Mouse (Mus musculus) embryonic facial prominence, embryonic 11.5 days (tissue): ENCODE results near the gene Hspa8. TPM values are rescaled to one million over a fixed set of nuclear protein-coding genes. Genes with fewer than 3 reads are reported as not detected.
"Not testable (repeated sequence)": the region's sequence is repeated elsewhere in the genome, so short reads cannot be mapped to it uniquely, and the experiment has no call there.

Source experiments
- ATAC-seq: fragments of 200-750 bp; cut with Nextera tagmentation; replicated peaks from 2 replicates; pipeline ENCODE4 v1.8.0; 2017; ENCODE audit warnings: low read depth; ENCODE audit not compliant: insufficient number of reproducible peaks, low FRiP score, low TSS enrichment
- DNase-seq: peaks from one replicate; pipeline ENCODE4 v3.0.0-alpha.2; 2015; ENCODE audit warnings: low spot score
- H3K27ac ChIP-seq: fragments of 300-500 bp; sonication (generic); replicated peaks from 2 replicates; pipeline ENCODE4 v1.5.1; 2014; ENCODE audit warnings: mild to moderate bottlenecking, low read depth, low read length, control low read depth
- H3K27me3 ChIP-seq: fragments of 300-500 bp; sonication (generic); 2 replicates; pipeline ENCODE4 v1.6.1; 2014; ENCODE audit warnings: mild to moderate bottlenecking, low read length, moderate library complexity, mixed read lengths; ENCODE audit not compliant: control insufficient read depth, insufficient read depth
- H3K36me3 ChIP-seq: fragments of 300-500 bp; sonication (generic); replicated peaks from 2 replicates; pipeline ENCODE4 v1.6.1; 2014; ENCODE audit warnings: low read depth, mild to moderate bottlenecking, low read length, moderate library complexity, mixed read lengths; ENCODE audit not compliant: control insufficient read depth, insufficient read depth
- H3K4me1 ChIP-seq: fragments of 300-500 bp; sonication (generic); 2 replicates; pipeline ENCODE4 v1.6.1; 2014; ENCODE audit warnings: low read length, mixed read lengths; ENCODE audit not compliant: control insufficient read depth, insufficient read depth
- H3K4me2 ChIP-seq: fragments of 300-500 bp; sonication (generic); 2 replicates; pipeline ENCODE4 v1.6.1; 2014; ENCODE audit warnings: low read depth, mild to moderate bottlenecking, control low read depth, low read length, moderate library complexity
- H3K4me3 ChIP-seq: fragments of 300-500 bp; sonication (generic); 2 replicates; pipeline ENCODE4 v1.5.1; 2014; ENCODE audit warnings: low read depth, low read length, control low read depth
- H3K9ac ChIP-seq: fragments of 300-500 bp; sonication (generic); replicated peaks from 2 replicates; pipeline ENCODE4 v1.6.1; 2014; ENCODE audit warnings: mild to moderate bottlenecking, control low read depth, low read length
- H3K9me3 ChIP-seq: fragments of 300-500 bp; sonication (generic); replicated peaks from 2 replicates; pipeline ENCODE4 v1.6.1; 2016; ENCODE audit warnings: mild to moderate bottlenecking, low read length, inconsistent platforms, mixed read lengths; ENCODE audit not compliant: control insufficient read depth
- WGBS: fragments of 180-500 bp; shearing (Covaris S2); extraction: QIAGEN DNeasy Blood & Tissue Kit; methylation state at CpG from one replicate; pipeline ENCODE4 v1.1.7; 2014; 5-methylcytosine and 5-hydroxymethylcytosine counted together
- polyA plus RNA-seq: library from polyadenylated mRNA; unstranded; fragments of >200 nt; fragmentation: Nextera tagmentation; extraction: Ambion mirVana; gene quantifications from 2 replicates; pipeline ENCODE4 v1.2.1, GENCODE M21; 2014

The Hspa8 gene
- polyA plus RNA-seq, 1 experiment from 2014 or later, result 4,203 TPM

DNA sequence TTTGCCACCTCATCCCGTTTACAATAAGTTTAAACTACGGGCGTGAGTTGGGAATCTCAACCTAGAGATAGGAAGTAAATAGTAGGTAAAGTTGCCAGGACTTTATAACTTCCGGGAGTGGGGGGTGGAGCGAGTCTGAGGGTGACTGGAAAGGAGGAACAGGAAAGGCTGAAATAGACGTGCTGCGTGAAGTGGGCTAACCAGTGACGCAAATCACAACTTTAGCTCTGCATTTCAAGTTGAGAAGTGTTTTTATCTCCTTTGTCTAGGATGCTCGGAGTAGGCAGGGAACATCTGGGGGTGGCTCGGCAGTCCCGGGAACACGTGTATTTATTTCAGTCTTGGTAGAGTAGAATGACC lies 35.2 kb upstream of the Hspa8 start:
- Histone ChIP-seq H3K9me3 (no peaks in the 10 kb centered on the region), H3K4me2 (no peak overlapping the region), H3K9ac (no peak overlapping the region), H3K27me3 (no peaks in the 10 kb centered on the region), H3K36me3 (peaks cover 2% of the 10 kb centered on the region), H3K4me1 (no peaks in the 10 kb centered on the region), H3K27ac (no peak overlapping the region), H3K4me3 (no peak overlapping the region)
- DNase-seq, result no peak
- WGBS, result 73% methylated on average over 12 of the region's 12 CpGs
- no peak for ATAC-seq

DNA sequence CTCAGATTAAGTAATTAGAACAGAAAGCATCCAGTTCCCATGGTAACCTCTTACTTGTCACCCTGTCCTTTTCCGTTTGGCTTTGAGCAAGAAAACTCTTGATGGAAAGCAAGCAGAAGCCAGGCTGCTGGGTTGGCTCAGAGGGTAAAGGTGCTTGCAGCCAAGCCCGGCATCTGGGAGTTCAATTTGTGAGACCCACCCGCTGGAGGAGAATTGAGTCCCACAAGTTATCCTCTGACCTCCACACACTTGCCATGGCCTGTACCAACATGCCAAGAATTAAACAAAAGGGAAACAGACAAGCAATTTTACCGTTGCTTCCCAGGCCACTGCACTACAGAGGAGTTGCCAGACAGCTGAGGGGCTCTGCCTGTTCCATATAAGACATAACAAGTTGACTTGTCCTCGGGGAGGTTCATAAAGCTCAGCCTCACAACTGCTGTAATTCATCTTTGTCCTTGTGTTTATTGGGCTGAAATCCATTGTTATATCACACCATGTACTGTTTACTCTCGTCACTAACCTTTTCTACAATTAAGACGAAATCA lies 34.7 kb upstream of the Hspa8 start:
- H3K9me3 ChIP-seq, result no peaks in the 10 kb centered on the region
- no peak overlapping the region for H3K9ac ChIP-seq
- no peak overlapping the region for H3K27ac ChIP-seq
- no peak for ATAC-seq
- no peaks in the 10 kb centered on the region for H3K27me3 ChIP-seq
- no peak for DNase-seq
- no peak overlapping the region for H3K4me3 ChIP-seq
- H3K4me1 ChIP-seq, result no peaks in the 10 kb centered on the region
- no peak overlapping the region for H3K4me2 ChIP-seq
- 73% methylated on average over 7 of the region's 7 CpGs for WGBS
- H3K36me3 ChIP-seq, result peaks cover 2% of the 10 kb centered on the region

DNA sequence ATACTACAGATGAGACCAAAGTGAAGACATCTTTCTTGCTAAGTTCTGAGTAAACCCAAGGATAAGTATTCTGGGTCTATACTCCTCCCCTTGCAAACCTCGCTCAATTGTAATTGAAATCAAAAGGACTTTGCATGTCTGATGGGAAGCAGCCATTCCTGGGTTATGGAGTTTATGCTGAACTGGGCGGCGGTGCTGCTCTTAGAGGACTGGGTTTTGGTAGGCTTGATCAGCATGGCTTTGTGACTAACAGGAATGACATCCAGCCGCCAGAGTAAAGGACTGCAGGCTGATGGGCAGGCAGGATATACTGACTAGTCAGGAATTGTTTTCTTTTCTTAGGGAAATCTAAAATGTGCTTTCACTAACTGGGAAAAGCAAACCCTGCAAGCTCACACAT lies 32.8 kb upstream of the Hspa8 start:
- no peak for ATAC-seq
- no peaks in the 10 kb centered on the region for H3K4me1 ChIP-seq
- H3K27me3 ChIP-seq, result no peaks in the 10 kb centered on the region
- WGBS, result 81% methylated on average over 4 of the region's 4 CpGs
- H3K27ac ChIP-seq, result no peak overlapping the region
- H3K9me3 ChIP-seq, result no peaks in the 10 kb centered on the region
- H3K4me2 ChIP-seq, result no peak overlapping the region
- H3K9ac ChIP-seq, result no peak overlapping the region
- peaks cover 2% of the 10 kb centered on the region for H3K36me3 ChIP-seq
- H3K4me3 ChIP-seq, result no peak overlapping the region
- no peak for DNase-seq

GRCm38 (mm10) chr9:40772246-40772645 lies 28.5 kb upstream of the Hspa8 start:
- no peak overlapping the region for H3K9ac ChIP-seq
- no peak overlapping the region for H3K27ac ChIP-seq
- WGBS, result 83% methylated on average over 13 of the region's 13 CpGs
- no peak for ATAC-seq
- DNase-seq, result no peak
- no peaks in the 10 kb centered on the region for H3K27me3 ChIP-seq
- H3K4me1 ChIP-seq, result no peaks in the 10 kb centered on the region
- no peak overlapping the region for H3K4me2 ChIP-seq
- no peaks in the 10 kb centered on the region for H3K36me3 ChIP-seq
- no peaks in the 10 kb centered on the region for H3K9me3 ChIP-seq
- H3K4me3 ChIP-seq, result no peak overlapping the region

GRCm38 (mm10) chr9:40773142-40773541 lies 27.6 kb upstream of the Hspa8 start:
- ATAC-seq, H3K27me3 ChIP-seq, H3K9ac ChIP-seq, H3K36me3 ChIP-seq, H3K9me3 ChIP-seq, DNase-seq, H3K4me3 ChIP-seq, H3K4me1 ChIP-seq, H3K4me2 ChIP-seq, H3K27ac ChIP-seq: not testable (repeated sequence)
- 85% methylated on average over 6 of the region's 6 CpGs for WGBS

DNA sequence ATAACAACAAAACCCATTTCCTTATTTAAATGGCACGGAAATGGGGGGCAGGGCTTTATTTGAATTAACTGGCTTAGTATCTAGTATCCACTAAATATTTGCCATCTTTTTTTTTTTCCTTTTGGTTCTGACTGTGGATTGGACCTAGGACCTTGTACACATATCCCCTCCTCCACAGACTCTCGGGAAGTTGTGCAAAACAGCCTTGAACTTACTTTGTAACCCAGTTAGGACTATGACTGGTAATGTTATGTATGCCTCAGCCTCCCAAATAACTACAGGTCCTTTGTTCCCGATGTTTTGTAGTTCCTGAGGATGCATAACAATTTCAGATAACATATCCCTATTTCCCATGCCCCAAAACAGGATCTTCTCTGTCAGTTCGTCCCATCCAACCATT lies 26.9 kb upstream of the Hspa8 start:
- H3K4me2 ChIP-seq, result no peak overlapping the region
- ATAC-seq, result no peak
- H3K9me3 ChIP-seq, result no peaks in the 10 kb centered on the region
- no peak for DNase-seq
- no peaks in the 10 kb centered on the region for H3K4me1 ChIP-seq
- no peak overlapping the region for H3K9ac ChIP-seq
- no peaks in the 10 kb centered on the region for H3K27me3 ChIP-seq
- no peak overlapping the region for H3K27ac ChIP-seq
- no peak overlapping the region for H3K4me3 ChIP-seq
- no peaks in the 10 kb centered on the region for H3K36me3 ChIP-seq
- 92% methylated on average over 4 of the region's 4 CpGs for WGBS

GRCm38 (mm10) chr9:40776044-40776443 lies 24.7 kb upstream of the Hspa8 start:
- ATAC-seq, result no peak
- H3K9me3 ChIP-seq, result no peaks in the 10 kb centered on the region
- no peak overlapping the region for H3K9ac ChIP-seq
- 29% methylated on average over 1 of the region's 1 CpGs for whole genome bisulfite sequencing
- H3K27ac ChIP-seq, result no peak overlapping the region
- H3K27me3 ChIP-seq, result no peaks in the 10 kb centered on the region
- H3K36me3 ChIP-seq, result no peaks in the 10 kb centered on the region
- no peak overlapping the region for H3K4me2 ChIP-seq
- no peak for DNase-seq
- H3K4me1 ChIP-seq, result no peaks in the 10 kb centered on the region
- no peak overlapping the region for H3K4me3 ChIP-seq

DNA sequence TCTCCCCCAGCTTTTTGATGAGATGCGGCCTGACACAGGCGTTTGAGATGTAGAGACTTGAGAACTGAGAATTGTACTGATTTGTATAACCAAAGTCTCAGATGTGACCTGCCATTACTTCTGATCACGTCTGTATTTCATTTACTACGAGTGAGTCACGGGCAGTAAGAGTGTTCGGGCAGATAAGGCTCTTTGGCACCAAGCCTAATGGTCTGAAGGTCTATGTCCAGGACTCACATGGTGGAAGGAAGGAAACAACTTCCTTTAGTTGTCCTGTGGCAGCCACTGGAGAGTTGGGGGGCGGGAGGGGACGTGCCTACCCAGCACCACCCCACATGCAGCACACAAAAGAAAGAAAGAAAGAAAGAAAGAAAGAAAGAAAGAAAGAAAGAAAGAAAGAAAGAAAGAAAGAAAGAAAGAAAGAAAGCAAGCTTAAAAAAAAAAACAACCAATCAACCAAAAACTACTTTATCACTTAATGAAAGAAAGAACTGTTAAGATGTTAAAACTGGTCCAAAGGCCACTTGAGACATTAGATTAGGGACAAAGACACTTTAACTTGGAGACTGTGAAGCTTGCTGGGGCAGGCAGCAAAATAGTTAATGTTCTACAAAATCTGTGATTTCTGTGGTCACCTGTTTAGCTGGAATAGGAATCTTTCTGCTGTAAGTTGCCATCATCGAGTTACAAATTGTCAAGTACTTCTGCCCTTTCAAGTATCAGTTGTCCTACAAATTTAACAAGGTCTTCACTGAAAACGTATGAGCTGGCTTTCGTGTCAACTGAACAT lies 24.1 kb upstream of the Hspa8 start:
- H3K4me3 ChIP-seq, result no peak overlapping the region
- H3K27me3 ChIP-seq, result no peaks in the 10 kb centered on the region
- H3K9me3 ChIP-seq, result no peaks in the 10 kb centered on the region
- H3K9ac ChIP-seq, result no peak overlapping the region
- DNase-seq (no peak), ATAC-seq (no peak)
- no peak overlapping the region for H3K27ac ChIP-seq
- H3K4me2 ChIP-seq, result no peak overlapping the region
- H3K36me3 ChIP-seq, result no peaks in the 10 kb centered on the region
- H3K4me1 ChIP-seq, result no peaks in the 10 kb centered on the region
- 77% methylated on average over 11 of the region's 11 CpGs for WGBS
